Mouse (Mus musculus): Measurements from ENCODE around the gene Actl10.

DNA sequence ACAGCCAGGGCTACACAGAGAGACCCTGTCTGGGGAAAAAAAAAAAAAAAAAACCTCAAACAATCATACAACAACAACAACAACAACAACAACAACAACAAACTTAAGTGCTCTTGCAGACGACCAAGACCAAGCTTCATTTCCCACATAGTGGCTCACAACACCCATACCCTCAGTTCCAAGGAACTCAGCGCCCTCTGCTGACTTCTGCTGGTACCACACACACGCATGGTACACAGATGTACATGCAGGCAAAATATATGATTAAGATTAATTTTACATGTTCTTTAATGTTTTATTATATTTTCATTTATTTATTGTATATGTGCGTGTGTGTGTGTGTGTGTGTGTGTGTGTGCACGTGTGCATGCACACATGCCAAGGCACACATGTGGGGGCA lies 34.8 kb downstream of the Actl10 start:
- TF ChIP-seq CTCF (IDR thresholded peaks at IDR 0.05; ENCODE audit: low read depth) (peak; percentile 48), EP300 (IDR thresholded peaks at IDR 0.05; ENCODE audit: low read depth) (no peak)
